Mouse (Mus musculus) v-Abl transformed pro-B cells (cell line): ENCODE results near the gene Tex52.

Experiments
- in situ Hi-C, 2 experiments: fragments of 400-800 bp; cut with MboI; formaldehyde crosslinking; loops; one replicate each; pipeline ENCODE4 v1.15.1; 2025; ENCODE audit not compliant: unreplicated experiment in 2 of 2

Gene Tex52

GRCm38 (mm10) chr6:128423496-128424268 is 48.4 kb downstream of the Tex52 start:
- in situ Hi-C loops = loop anchor here in 1 of 2 experiments (25.0 kb wide), 1 partner anchor 861 kb away; the partner anchor contains the start of gene Cracr2a

GRCm38 (mm10) chr6:128424269-128425019 is 49.2 kb downstream of the Tex52 start, which contains the start of gene Itfg2:
Itfg2 (minus strand) TSS chr6:128424931.
- in situ Hi-C loops = loop anchor here (25.0 kb wide), 2 partner anchors 413 to 862 kb away; partner anchors contain the start of genes Gm44511 (in 2 of the 2), Klrb1b (in 2 of the 2) and Cracr2a (in 1 of the 2)

- in situ Hi-C loops = loop anchor here (25.0 kb wide), 1 partner anchor 412 kb away; the partner anchor contains the start of genes Gm44511 (in 2 of the 2) and Klrb1b (in 2 of the 2)
Measured at GRCm38 (mm10) chr6:128425046-128425445, 49.8 kb downstream of the Tex52 start.

GRCm38 (mm10) chr6:128427571-128427970 is 52.3 kb downstream of the Tex52 start:
- in situ Hi-C loops = loop anchor here (25.0 kb wide), 1 partner anchor 410 kb away; the partner anchor contains the start of genes Gm44511 (in 2 of the 2) and Klrb1b (in 2 of the 2)

- in situ Hi-C loops = loop anchor here (25.0 kb wide), 1 partner anchor 408 kb away; the partner anchor contains the start of genes Gm44511 (in 2 of the 2) and Klrb1b (in 2 of the 2)
Measured at GRCm38 (mm10) chr6:128429300-128429699, 54.0 kb downstream of the Tex52 start.

GRCm38 (mm10) chr6:128429826-128430225 is 54.6 kb downstream of the Tex52 start:
- in situ Hi-C loops = loop anchor here (10.0 to 25.0 kb wide), 3 partner anchors 335 to 825 kb away; partner anchors contain the start of genes Gm44511 (in 2 of the 2) and Klrb1b (in 2 of the 2)

- in situ Hi-C loops = loop anchor here (10.0 to 25.0 kb wide), 3 partner anchors 332 to 822 kb away; partner anchors contain the start of genes Gm44511 (in 2 of the 2) and Klrb1b (in 2 of the 2)
Measured at GRCm38 (mm10) chr6:128432356-128432915, 57.2 kb downstream of the Tex52 start.

GRCm38 (mm10) chr6:128433566-128433965 is 58.3 kb downstream of the Tex52 start:
- in situ Hi-C loops = loop anchor here (10.0 to 25.0 kb wide), 3 partner anchors 331 to 821 kb away; partner anchors contain the start of genes Gm44511 (in 2 of the 2) and Klrb1b (in 2 of the 2)
